Mouse (Mus musculus) retina, adult 2 months (tissue): ENCODE measurements at regions not wholly inside any gene's neighbourhood (a gene's known extent, or its start where the extent isn't known, plus 50 kb on each side); places are given as distances from the start of the nearest gene placed in this dataset.
"Not testable (repeated sequence)": the region's sequence is repeated elsewhere in the genome, so short reads cannot be mapped to it uniquely, and the experiment has no call there.

Experiments used
- DNase-seq: peaks from one replicate; pipeline ENCODE4 v3.0.0-alpha.2; 2012; ENCODE audit warnings: low read depth, low spot score

DNA sequence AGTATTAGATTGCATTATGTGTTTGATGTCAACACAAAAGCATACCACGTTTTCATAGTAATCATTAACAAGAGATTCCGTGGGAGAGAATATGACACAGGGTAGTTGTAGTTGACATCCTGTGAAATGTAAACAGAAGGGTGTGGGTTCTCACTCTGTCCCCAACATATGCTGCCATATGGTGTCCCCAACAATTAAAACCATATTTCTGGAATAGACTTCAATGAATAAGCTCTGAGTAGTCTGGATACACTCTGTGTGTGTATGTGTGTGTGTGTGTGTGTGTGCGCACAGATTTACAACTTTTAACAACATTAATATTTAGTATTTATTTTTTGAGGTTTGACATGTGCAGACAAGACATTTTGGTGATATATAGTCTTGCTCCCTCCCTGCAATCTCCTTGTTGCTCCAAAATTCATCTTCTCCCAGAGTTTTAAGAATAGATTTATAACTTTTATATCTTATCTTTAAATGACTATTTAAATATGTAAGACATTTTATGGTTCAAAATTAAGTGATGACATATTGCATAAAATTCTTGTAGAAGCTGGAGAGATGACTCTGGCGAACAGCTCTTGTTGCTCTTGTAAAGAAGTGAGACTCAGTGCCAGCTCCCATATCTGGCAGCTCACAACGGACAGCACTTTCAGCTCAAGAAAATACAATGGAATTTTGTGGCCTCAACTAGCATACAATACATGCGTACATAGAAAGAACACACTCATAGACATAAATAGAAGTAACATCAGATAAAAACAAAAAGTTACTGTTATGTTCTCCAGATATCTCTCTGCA, 162.6 kb upstream of the Tram1l1 start:
- no peak for DNase-seq

DNA sequence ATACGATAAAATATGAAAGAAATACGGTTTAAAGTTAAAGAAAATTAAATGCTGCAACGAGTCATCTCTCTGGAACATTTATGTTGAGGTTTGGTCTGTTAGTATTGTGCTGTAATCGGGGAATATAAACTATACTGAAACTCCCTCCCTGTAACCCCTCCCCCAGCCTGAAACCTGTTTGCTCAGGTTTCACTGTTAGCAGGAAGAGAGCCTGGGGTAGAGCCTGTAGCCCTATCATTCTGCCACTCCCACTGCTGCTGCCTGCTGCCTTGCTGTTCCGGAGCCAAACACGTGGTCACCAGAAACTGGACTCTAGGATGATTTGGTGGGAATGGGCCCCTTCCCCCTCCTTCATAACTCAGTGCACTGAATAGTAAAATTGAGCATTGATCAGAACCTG, 127.3 kb upstream of the Tram1l1 start:
- not testable (repeated sequence) for DNase-seq

DNA sequence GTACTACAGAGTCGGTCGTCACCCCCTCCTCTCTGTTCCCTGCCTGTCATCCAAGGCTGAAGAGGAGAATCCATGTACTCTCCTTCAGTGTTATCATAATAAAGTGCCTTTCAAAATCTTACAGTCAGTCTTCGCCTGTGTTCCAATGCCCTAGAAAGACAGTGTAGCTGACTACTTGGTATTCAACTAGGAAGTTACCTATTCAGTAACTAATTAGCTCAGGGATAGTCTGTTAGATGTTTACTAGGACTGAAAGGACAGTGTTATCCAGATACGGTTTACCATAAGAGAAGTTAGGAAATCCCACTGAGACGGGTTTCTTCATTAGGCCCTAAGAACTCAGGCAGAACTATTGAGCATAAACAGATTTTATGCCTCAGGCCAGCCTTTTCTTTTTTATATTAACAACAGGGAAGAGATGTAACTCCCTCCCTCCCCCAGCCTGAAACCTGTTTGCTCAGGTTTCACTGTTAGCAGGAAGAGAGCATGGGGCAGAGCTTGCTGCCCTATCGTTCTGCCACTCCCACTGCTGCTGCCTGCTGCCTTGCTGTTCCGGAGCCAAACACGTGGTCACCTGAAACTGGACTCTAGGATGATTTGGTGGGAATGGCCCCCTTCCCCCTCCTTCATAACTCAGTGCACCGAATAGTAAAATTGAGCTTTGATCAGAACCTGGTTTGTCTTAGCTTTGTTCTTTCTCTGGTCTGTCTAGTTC, 120.3 kb upstream of the Tram1l1 start:
- not testable (repeated sequence) for DNase-seq

DNA sequence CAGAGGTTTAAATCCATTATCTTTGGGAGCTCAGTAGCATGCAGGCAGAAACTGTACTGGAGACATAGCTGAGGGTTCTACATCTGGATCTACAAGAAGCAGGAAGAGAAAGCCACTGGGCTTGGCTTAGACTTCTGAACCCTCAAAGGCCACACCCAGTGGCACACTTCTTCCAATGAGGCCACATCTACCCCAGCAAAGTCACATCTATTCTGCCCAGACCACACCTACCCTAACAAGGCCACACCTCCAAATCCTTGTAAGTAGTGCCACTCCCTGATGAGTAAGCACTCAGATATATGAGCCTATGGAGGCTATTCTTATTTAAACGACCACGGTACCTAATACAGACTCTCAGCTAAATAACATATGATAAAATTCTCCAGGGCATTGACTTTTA, 103.5 kb upstream of the Tram1l1 start:
- no peak for DNase-seq

DNA sequence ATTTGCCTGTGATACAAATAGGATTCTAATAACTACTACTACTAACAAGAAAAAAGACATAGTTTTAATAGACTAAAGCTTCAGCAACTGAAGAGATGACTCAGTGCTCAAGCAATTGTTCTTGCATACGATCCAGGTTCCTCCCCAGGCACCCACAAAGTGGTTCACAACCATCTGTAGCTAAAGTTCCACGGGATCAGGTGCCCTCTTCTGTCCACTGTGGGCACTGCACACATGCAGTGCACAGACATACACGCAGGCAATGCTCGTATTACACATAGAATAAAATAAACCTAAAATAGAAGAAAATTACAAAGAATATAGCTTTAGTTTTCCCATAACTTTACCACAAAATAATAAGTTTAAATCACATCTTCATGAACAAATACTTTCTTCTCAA, 94.7 kb upstream of the Tram1l1 start:
- no peak for DNase-seq

DNA sequence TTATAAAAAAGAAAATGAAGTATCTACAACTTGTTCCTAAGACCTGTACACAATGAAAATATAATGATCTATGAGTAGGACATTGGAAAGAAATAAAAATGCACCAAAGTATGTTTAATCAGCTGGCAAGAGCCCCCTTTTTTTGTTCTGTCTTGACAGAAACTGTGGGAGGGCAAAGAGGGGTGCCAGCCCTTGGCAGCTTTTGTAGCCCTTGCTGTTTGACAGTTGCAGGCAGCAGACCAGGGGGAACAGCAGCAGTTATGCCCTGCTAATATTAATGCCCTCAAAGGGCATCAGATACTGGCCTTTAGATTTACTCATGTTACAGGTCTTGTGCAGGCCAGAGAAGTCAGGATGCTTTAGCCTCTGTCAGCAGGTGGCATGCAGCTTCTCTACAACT, 93.0 kb upstream of the Tram1l1 start:
- DNase-seq, result no peak

DNA sequence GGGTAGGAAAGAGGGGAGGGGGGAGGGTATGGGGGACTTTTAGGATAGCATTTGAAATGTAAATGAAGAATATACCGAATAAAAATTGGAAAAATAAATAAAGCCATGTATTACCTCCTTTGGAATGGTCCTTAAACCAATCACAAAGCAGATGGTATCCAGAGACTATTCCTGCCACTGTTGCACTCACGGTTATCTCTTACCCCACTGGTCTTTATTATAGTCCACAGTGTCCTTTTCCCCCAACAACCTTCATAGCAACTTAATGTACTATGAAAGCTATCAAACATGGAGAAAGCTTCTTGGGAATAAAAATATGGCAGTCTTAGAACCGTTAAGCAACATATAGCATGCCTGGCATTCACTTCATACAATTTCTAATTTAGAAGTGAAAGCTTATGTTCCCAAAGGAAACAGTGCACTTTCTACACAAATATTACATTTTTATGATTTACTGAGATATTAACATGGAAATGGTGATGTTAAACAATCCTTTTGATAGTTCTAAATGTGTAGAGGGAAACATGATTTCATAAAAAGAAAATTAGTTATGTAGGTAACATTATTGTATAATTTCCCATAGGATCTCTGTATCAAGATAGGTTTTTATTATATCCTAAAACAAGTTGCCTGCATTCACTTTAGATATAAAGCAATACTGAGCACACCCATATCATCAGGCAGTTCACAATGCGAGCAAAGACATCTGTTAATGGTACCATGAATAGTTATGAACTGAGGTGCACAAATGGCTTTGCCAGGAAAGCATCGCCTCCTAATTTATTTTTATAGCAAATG, 79.5 kb upstream of the Tram1l1 start:
- DNase-seq, result no peak

DNA sequence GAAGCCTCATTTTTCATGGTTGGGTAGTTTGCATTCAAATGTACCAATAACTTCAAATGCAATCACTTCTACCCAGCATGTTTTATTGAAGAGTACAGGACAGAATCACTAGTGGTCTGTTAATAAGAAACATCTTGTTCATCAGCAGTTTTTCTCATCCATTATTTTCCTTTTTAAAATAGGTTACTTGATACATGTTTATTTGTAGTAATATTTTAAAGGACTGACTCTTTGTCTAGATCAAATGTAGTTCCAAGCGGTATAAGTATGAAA, 79.0 kb upstream of the Tram1l1 start:
- DNase-seq, result no peak

DNA sequence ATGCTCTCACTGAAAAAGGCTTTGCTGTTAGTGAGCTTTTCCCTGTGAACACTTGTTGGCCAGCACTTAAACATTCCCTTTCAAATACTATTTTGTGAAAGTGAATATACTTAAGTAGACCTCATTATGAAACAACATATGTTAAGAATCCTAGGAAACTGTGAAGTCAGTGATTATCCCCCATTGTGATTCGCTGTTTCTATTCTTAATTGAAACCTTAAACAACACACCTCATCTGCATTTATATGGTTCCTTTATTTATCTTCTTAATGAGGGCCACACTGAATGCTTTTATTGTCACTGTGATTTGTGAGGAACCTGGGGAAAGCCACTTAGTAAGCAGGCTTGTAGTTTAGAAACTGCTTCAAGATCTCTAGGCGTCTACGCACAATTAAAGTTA, 58.5 kb upstream of the Tram1l1 start:
- no peak for DNase-seq

DNA sequence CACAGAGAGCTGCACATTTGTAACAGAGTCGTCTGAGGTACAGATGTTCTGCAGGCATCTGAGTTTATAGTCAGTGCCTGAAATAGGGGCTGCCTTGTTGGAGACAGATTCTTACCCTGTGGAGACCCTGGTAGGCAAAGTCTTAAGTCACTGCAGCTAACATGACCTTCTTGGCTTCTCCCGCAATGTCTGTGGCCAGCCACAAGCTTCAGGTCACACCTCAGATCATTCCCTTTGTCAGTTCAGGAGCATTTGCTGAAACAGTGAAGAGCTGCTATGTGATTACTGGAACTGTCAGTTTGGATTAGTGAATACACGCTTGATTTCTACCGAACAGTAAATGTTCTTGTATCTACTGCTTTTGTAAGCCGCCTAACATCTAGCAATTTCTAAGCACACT, 53.8 kb upstream of the Tram1l1 start:
- no peak for DNase-seq

DNA sequence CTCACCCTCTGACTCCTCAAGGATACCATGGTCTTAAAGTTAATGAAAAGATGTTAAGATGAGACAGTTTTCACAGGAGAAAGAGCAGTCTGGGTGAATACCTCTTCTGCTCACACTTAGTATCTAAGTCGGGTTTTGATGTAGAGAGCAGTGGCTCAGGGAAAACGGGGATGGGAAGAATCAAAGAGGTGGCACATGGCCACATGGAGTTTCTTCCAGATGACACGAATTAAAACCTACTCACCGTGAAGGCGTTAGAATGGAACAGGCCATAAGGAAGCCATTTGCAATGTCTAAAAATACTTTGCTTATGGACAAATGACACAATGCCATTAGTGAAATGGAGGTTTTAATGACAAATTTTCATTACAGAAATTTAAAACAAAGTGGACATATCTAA, 50.1 kb upstream of the Tram1l1 start:
- DNase-seq, result no peak
